Mouse (Mus musculus): ENCODE measurements around the gene Rtn4rl1. TPM values are rescaled to one million over a fixed set of nuclear protein-coding genes. Genes with fewer than 3 reads are reported as not detected.
A peak's percentile ranks its signal among the peaks of the same experiment; 100 is the strongest.

The Rtn4rl1 gene
- polyA plus RNA-seq, 1 experiment = 11.1 TPM

DNA sequence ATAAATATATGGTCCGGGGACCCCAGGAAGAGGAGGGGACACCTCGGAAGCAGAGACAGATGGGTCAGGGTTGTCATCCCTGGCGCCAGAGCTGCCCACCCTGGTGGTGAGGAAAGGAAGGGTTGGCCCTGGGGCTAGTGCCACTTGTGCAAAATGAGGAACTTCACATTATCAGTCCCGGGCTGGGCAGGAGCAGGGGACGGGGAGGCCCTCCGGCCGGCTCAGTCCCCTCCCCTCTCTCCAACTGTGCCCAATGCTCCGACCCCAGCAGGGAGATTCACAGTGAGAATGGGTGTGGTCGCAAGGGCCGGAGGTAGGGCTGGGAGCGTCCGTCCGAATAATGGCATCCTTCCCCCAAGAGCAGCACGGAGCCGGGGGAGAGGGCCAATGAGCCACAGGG, 28.8 kb upstream of the Rtn4rl1 start:
- Histone ChIP-seq H3K4me1 (ENCODE audit: control insufficient read depth, insufficient read depth, insufficient read length) (peaks cover 34% of the 10 kb centered on the region), H3K27ac (ENCODE audit: insufficient read depth, low read length) (no peak overlapping the region), H3K27me3 (ENCODE audit: control insufficient read depth, insufficient read depth, low read length) (peaks cover 32% of the 10 kb centered on the region), H3K4me3 (ENCODE audit: extremely low read depth, insufficient read depth, insufficient read length) (no peak overlapping the region), H3K36me3 (ENCODE audit: control insufficient read depth, insufficient read depth, low read length) (peaks cover 13% of the 10 kb centered on the region)
- TF ChIP-seq CTCF (IDR thresholded peaks at IDR 0.05; ENCODE audit: extremely low read depth, insufficient read depth, insufficient read length, insufficient replicate concordance) = no peak
- TF ChIP-seq POLR2A (IDR thresholded peaks at IDR 0.05; ENCODE audit: low read depth, low read length) = no peak
- no peak for DNase-seq (ENCODE audit: low read depth in 1 of 2, low spot score in 2 of 2)
- WGBS = 17% methylated on average over 15 of the region's 15 CpGs

- H3K4me1 ChIP-seq (ENCODE audit: control insufficient read depth, insufficient read depth, insufficient read length) = peaks cover 39% of the 10 kb centered on the region
- H3K36me3 ChIP-seq (ENCODE audit: control insufficient read depth, insufficient read depth, low read length) = peaks cover 11% of the 10 kb centered on the region
- 0 out of 2 replicates have a peak overlapping the region, but pooled peaks have one; percentile 29 for H3K27ac ChIP-seq (ENCODE audit: insufficient read depth, low read length)
- peaks cover 34% of the 10 kb centered on the region for H3K27me3 ChIP-seq (ENCODE audit: control insufficient read depth, insufficient read depth, low read length)
- WGBS = 13% methylated on average over 54 of the region's 54 CpGs
- TF ChIP-seq POLR2A (IDR thresholded peaks at IDR 0.05; ENCODE audit: low read depth, low read length) = no peak
- peak; percentile 85 for TF ChIP-seq CTCF (IDR thresholded peaks at IDR 0.05; ENCODE audit: extremely low read depth, insufficient read depth, insufficient read length, insufficient replicate concordance)
- peak in 1 of 2 experiments; percentile 75 for DNase-seq (ENCODE audit: low read depth in 1 of 2, low spot score in 2 of 2)
- H3K4me3 ChIP-seq (ENCODE audit: extremely low read depth, insufficient read depth, insufficient read length) = no peak overlapping the region; the same call in 1 of the 2 replicates
These were observed 28.0 kb upstream of the Rtn4rl1 start for GRCm38 (mm10) chr11:75165441-75166192.

GRCm38 (mm10) chr11:75166193-75166842, 27.3 kb upstream of the Rtn4rl1 start:
- no peak for TF ChIP-seq CTCF (IDR thresholded peaks at IDR 0.05; ENCODE audit: extremely low read depth, insufficient read depth, insufficient read length, insufficient replicate concordance)
- TF ChIP-seq POLR2A (IDR thresholded peaks at IDR 0.05; ENCODE audit: low read depth, low read length) = no peak

DNA sequence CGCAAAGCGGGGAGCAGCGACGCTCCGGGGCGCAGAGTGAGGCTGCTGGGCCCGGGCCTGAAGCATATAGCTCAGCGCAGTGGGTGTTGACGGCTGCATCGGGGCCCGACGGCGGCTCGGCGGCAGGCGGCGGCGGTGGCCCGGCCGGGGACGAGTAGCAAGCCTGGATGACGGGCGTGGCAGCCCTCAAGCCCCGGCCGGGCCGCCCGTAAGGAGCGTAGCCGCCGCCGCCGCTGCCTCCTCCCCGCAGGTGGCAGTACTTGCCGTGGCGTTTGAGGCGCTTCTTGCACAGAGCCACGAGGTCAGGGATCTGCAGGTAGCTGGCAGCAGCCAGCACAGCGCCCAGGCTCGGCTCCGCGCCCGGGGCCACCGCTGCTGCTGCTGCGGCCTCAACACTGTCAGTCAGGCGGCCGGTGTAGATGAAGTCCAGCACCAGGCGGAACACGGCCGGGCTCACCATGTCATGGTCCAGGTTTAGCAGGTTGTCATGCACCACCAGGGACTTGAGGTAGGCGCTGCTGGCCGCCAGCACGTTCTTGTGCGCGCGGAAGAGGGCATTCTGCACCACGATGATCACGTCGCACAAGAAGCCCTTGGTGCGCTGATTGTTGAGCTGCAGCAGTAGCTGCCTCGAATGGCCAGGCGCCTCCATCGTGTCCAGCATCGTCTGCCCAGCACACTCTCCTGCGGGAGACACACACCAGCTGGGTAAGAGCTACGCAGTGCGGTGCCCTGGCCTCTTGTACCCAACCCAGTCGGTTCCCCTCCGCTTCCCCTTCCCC, 26.5 kb upstream of the Rtn4rl1 start:
- Histone ChIP-seq H3K4me1 (ENCODE audit: control insufficient read depth, insufficient read depth, insufficient read length) (peaks cover 42% of the 10 kb centered on the region), H3K27ac (ENCODE audit: insufficient read depth, low read length) (peak overlapping the region; percentile 53), H3K27me3 (ENCODE audit: control insufficient read depth, insufficient read depth, low read length) (peaks cover 34% of the 10 kb centered on the region), H3K4me3 (ENCODE audit: extremely low read depth, insufficient read depth, insufficient read length) (peak overlapping the region; percentile 28; the same call in 1 of the 2 replicates), H3K36me3 (ENCODE audit: control insufficient read depth, insufficient read depth, low read length) (peaks cover 7% of the 10 kb centered on the region)
- WGBS = 11% methylated on average over 68 of the region's 68 CpGs
- TF ChIP-seq POLR2A (IDR thresholded peaks at IDR 0.05; ENCODE audit: low read depth, low read length) (no peak), CTCF (IDR thresholded peaks at IDR 0.05; ENCODE audit: extremely low read depth, insufficient read depth, insufficient read length, insufficient replicate concordance) (no peak)
- peak in 1 of 2 experiments; percentile 34 for DNase-seq (ENCODE audit: low read depth in 1 of 2, low spot score in 2 of 2)

More at GRCm38 (mm10) chr11:75166193-75166842, 27.3 kb upstream of the Rtn4rl1 start:
- Histone ChIP-seq H3K4me3 (ENCODE audit: extremely low read depth, insufficient read depth, insufficient read length) (peak overlapping the region; percentile 5; the same call in 1 of the 2 replicates), H3K27me3 (ENCODE audit: control insufficient read depth, insufficient read depth, low read length) (peaks cover 34% of the 10 kb centered on the region), H3K4me1 (ENCODE audit: control insufficient read depth, insufficient read depth, insufficient read length) (peaks cover 42% of the 10 kb centered on the region), H3K36me3 (ENCODE audit: control insufficient read depth, insufficient read depth, low read length) (peaks cover 10% of the 10 kb centered on the region), H3K27ac (ENCODE audit: insufficient read depth, low read length) (0 out of 2 replicates have a peak overlapping the region, but pooled peaks have one; percentile 29)
- DNase-seq (ENCODE audit: low read depth in 1 of 2, low spot score in 2 of 2) = no peak
- WGBS = 19% methylated on average over 55 of the region's 55 CpGs

DNA sequence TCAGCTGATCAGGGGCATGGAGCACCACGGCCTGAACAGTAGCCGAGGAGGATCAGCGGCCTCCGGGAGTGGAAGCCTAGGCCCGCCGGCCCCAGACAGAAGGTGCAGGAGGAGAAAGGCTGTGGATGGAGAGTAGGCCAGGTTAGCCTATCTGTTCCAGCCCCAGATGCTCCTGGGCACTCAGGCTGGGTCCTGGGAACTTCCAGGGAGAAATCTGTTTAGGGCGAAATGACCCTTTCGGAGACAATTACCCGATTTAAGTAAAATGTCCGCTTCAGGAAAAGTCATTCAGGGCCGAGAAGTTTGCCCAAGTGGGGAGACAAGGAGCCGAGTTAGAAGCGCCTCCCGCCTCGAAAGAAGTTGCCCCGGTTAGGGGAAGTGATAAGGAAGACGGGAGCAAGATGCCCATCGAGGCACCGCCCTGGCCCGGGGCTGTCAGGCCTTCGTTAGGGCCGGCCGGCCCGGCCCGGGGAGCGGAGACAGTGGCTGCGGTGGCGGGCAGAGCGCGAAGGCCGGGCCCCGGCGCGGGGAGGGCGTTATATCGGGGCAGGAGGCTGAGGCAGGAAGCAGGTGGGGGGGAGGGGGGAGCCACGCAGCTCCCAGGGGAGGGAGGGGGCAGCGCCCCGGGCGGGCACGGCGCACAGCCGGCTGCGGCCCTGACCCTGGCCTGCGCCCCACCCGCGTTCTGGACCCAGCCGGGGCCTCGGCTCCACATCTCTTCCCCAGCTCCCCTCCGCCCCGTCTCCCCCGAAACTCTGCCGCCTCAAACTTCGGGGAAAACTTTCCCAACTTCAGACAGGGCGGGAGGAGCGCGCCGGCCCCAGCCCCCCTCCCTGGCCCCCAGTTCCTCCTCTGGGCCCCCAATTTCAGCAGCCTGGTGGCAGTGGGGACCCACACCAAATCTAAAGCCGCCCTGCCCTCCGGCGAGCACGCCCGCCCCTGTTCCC, 25.7 kb upstream of the Rtn4rl1 start:
- 9% methylated on average over 47 of the region's 63 CpGs for WGBS
- no peak for TF ChIP-seq POLR2A (IDR thresholded peaks at IDR 0.05; ENCODE audit: low read depth, low read length)
- no peak for TF ChIP-seq CTCF (IDR thresholded peaks at IDR 0.05; ENCODE audit: extremely low read depth, insufficient read depth, insufficient read length, insufficient replicate concordance)
- H3K4me1 ChIP-seq (ENCODE audit: control insufficient read depth, insufficient read depth, insufficient read length) = peaks cover 48% of the 10 kb centered on the region
- peaks cover 42% of the 10 kb centered on the region for H3K27me3 ChIP-seq (ENCODE audit: control insufficient read depth, insufficient read depth, low read length)
- peaks cover 3% of the 10 kb centered on the region; the same call in 1 of the 2 replicates for H3K36me3 ChIP-seq (ENCODE audit: control insufficient read depth, insufficient read depth, low read length)
- DNase-seq (ENCODE audit: low read depth in 1 of 2, low spot score in 2 of 2) = peak in 1 of 2 experiments; percentile 24
- peak overlapping the region; percentile 51; the same call in 1 of the 2 replicates for H3K4me3 ChIP-seq (ENCODE audit: extremely low read depth, insufficient read depth, insufficient read length)
- H3K27ac ChIP-seq (ENCODE audit: insufficient read depth, low read length) = peak overlapping the region; percentile 53
